Mouse (Mus musculus) urinary bladder, postnatal 25 days (tissue): ENCODE measurements around the gene Inpp5k.

Experiments
- DNase-seq: peaks from one replicate; pipeline ENCODE4 v3.0.0; 2022; ENCODE audit warnings: low spot score

Gene Inpp5k

GRCm38 (mm10) chr11:75620136-75620780, 10.5 kb upstream of the Inpp5k start:
- DNase-seq, result no peak

- no peak for DNase-seq
These were observed 9.4 kb upstream of the Inpp5k start for GRCm38 (mm10) chr11:75621426-75621825.

GRCm38 (mm10) chr11:75622588-75623329, 8.0 kb upstream of the Inpp5k start:
- DNase-seq, result no peak

- no peak for DNase-seq
These were observed 6.7 kb upstream of the Inpp5k start for GRCm38 (mm10) chr11:75624102-75624554.

GRCm38 (mm10) chr11:75625820-75626219, 5.0 kb upstream of the Inpp5k start:
- DNase-seq, result no peak

GRCm38 (mm10) chr11:75630098-75630497, 690 bp upstream of the Inpp5k start:
- DNase-seq, result no peak

- DNase-seq, result no peak
These were observed 905 bp downstream of the Inpp5k start for GRCm38 (mm10) chr11:75631561-75632225.

GRCm38 (mm10) chr11:75632921-75633320, 2.1 kb downstream of the Inpp5k start:
- no peak for DNase-seq

GRCm38 (mm10) chr11:75634801-75635200, 4.0 kb downstream of the Inpp5k start:
- DNase-seq, result no peak

- DNase-seq, result no peak
These were observed 4.5 kb downstream of the Inpp5k start for GRCm38 (mm10) chr11:75635315-75635714.

- no peak for DNase-seq
These were observed 12.5 kb downstream of the Inpp5k start for GRCm38 (mm10) chr11:75643323-75643722.

GRCm38 (mm10) chr11:75644684-75645083, 13.9 kb downstream of the Inpp5k start:
- no peak for DNase-seq

GRCm38 (mm10) chr11:75647681-75648211, 17.0 kb downstream of the Inpp5k start:
- DNase-seq, result peak; percentile 45

- no peak for DNase-seq
These were observed 18.4 kb downstream of the Inpp5k start for GRCm38 (mm10) chr11:75649155-75649561.

GRCm38 (mm10) chr11:75650311-75650710, 19.5 kb downstream of the Inpp5k start, which contains the start of gene Myo1c:
Gene Myo1c (plus strand): TSS chr11:75650504.
- no peak for DNase-seq

GRCm38 (mm10) chr11:75650958-75651425, 20.2 kb downstream of the Inpp5k start:
- DNase-seq, result no peak

- DNase-seq, result peak; percentile 83
These were observed 20.8 kb downstream of the Inpp5k start for GRCm38 (mm10) chr11:75651426-75652221.

- DNase-seq, result peak; percentile 36
These were observed 21.6 kb downstream of the Inpp5k start for GRCm38 (mm10) chr11:75652222-75652941.

- DNase-seq, result no peak
These were observed 22.3 kb downstream of the Inpp5k start for GRCm38 (mm10) chr11:75652942-75653684.

- peak; percentile 85 for DNase-seq
These were observed 23.1 kb downstream of the Inpp5k start for GRCm38 (mm10) chr11:75653781-75654470.
